Mouse (Mus musculus): ENCODE measurements around the gene Agpat1.

The Agpat1 gene

GRCm38 (mm10) chr17:34586796-34587422 lies 17.2 kb upstream of the Agpat1 start:
- peak; percentile 83 to 87 for DNase-seq (ENCODE audit: low spot score in 2 of 2)

GRCm38 (mm10) chr17:34587423-34587811 lies 16.6 kb upstream of the Agpat1 start:
- peak; percentile 98 for DNase-seq (ENCODE audit: low spot score in 2 of 2)

DNA sequence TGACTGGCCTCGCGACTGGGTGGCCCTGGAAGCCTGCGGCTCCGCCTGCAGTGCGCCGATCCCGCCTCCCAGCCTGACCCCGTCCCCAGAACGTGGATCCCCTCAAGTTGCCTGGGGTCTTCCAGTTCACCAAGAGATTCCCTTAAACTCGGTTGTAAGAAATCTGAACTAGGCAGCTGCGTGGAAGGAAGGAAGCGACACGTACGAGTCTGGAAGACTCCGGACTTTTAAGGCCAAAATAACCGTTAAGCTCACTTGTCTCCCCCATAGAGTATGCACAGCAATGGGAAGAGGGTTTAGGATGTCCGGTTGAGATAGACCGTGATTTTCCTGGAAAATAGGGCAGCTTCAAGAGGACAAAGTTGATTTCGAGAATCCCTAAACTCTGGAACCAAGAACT lies 16.2 kb upstream of the Agpat1 start:
- DNase-seq (ENCODE audit: low spot score in 2 of 2), result no peak

- DNase-seq (ENCODE audit: low spot score in 2 of 2), result no peak
Observed at GRCm38 (mm10) chr17:34588767-34589166, 15.3 kb upstream of the Agpat1 start.

GRCm38 (mm10) chr17:34589206-34589605 lies 14.9 kb upstream of the Agpat1 start:
- no peak for DNase-seq (ENCODE audit: low spot score in 2 of 2)

GRCm38 (mm10) chr17:34589681-34590101 lies 14.4 kb upstream of the Agpat1 start, which contains the start of gene Gpsm3:
Gpsm3 (plus strand) TSS chr17:34589806.
- peak; percentile 75 to 81 for DNase-seq (ENCODE audit: low spot score in 2 of 2)

DNA sequence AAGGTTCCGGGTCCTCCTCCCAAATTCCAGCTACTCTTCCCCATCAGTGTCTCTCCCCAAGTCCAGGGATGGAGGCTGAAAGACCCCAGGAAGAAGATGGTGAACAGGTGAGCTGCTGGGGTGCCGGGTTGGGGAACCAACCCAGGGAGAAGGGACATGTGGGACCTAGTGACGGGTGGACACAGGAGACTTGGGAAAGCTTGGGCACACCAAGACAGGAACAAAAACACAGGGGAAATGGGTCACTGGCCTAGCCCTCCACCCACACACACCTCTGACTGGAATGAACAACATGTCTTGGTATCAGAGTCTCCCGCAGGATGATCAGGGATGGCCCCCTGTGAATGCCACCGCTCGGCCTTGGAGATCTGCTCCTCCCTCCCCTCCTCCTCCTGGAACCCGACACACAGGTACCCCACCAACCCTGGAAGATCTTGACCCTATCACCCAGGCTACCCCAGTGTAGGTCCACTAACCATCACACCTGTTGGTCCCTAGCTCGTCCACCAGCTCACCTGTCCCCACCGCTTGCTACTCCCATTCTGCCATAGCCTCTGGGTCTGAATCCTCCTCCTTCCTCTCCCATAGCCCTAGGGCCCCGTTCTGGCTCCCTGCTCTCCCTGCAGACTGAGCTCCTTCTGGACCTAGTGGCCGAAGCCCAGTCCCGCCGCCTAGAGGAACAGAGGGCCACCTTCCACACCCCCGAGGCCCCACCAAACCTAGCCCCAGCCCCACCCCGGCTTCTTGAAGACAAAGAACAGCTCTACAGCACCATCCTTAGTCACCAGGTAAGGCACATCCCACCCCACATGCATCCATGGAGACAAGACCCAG lies 13.7 kb upstream of the Agpat1 start:
- peak in 1 of 2 experiments; percentile 41 for DNase-seq (ENCODE audit: low spot score in 2 of 2)

DNA sequence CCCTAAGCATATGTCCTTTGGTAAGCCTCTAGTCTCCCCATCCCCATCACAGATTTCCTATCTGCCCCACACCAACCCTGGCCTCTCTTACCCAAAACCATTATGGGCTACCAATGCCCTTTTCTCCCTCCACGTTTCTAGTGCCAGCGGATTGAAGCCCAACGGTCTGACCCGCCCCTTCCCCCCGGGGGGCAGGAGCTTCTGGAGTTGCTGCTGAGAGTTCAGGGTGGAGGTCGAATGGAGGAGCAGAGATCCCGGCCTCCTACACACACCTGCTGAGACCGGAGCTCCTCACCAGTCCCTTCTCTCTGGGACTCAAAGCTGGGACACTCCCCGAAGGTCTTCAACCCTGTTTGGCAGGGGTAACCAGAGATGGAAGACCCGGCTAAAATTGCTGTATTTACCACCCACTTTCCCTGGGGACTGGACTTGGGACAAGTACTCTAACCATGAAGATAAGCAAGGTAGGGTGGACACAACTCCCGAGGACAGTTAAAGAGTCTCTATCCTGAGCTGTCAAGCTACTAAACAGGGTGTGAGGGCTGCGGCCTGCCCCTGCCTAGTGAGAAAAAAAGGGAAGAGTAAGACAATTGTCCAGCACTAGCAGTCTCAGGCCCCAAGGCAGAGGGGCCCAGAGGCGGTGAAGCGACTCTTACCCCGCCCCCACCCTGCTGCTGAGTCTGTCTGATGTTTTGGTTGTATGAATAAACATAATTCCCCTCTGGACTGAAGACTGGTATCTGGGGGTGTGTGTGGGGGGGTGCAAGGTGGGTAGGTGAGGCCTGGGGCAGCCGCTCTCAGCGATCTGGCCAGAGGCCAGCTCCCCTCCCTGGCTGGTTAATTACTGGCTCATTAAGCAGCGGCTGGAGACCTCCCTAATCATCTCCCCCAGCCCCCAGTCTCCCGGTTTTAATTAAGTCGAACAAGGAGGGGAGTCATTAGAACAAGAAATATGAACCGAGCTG lies 12.8 kb upstream of the Agpat1 start, which contains the start of gene Pbx2:
Pbx2 (plus strand) TSS at position 238 of the 965 bp plus-strand sequence.
- peak in 1 of 2 experiments; percentile 50 for DNase-seq (ENCODE audit: low spot score in 2 of 2)

- peak; percentile 82 for DNase-seq (ENCODE audit: low spot score in 2 of 2)
Observed at GRCm38 (mm10) chr17:34591994-34592375, 12.1 kb upstream of the Agpat1 start.

GRCm38 (mm10) chr17:34592581-34593549 lies 11.2 kb upstream of the Agpat1 start:
- peak in 1 of 2 experiments; percentile 49 for DNase-seq (ENCODE audit: low spot score in 2 of 2)

GRCm38 (mm10) chr17:34593752-34594525 lies 10.1 kb upstream of the Agpat1 start:
- DNase-seq (ENCODE audit: low spot score in 2 of 2), result no peak

GRCm38 (mm10) chr17:34596098-34596497 lies 8.0 kb upstream of the Agpat1 start:
- no peak for DNase-seq (ENCODE audit: low spot score in 2 of 2)

GRCm38 (mm10) chr17:34597566-34598095 lies 6.4 kb upstream of the Agpat1 start, which contains the start of gene Ager:
Ager (plus strand) TSS chr17:34597862.
- DNase-seq (ENCODE audit: low spot score in 2 of 2), result no peak

DNA sequence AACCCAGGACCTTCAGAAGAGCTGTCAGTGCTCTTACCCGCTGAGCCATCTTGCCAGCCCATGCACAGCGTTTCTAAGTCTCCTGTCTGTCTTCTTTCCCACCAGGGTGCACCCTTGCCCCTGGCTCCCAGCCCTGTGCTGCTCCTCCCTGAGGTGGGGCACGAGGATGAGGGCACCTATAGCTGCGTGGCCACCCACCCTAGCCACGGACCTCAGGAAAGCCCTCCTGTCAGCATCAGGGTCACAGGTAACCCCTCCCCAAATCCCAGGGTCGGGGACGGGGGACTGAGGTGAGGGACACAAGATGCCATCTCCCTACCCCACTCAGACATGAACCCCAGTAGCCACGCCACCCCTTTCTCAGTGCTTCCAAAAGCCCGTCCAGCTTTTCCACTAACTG lies 4.2 kb upstream of the Agpat1 start:
- DNase-seq (ENCODE audit: low spot score in 2 of 2), result no peak

- no peak for DNase-seq (ENCODE audit: low spot score in 2 of 2)
Observed at GRCm38 (mm10) chr17:34601796-34602195, 2.3 kb upstream of the Agpat1 start.

DNA sequence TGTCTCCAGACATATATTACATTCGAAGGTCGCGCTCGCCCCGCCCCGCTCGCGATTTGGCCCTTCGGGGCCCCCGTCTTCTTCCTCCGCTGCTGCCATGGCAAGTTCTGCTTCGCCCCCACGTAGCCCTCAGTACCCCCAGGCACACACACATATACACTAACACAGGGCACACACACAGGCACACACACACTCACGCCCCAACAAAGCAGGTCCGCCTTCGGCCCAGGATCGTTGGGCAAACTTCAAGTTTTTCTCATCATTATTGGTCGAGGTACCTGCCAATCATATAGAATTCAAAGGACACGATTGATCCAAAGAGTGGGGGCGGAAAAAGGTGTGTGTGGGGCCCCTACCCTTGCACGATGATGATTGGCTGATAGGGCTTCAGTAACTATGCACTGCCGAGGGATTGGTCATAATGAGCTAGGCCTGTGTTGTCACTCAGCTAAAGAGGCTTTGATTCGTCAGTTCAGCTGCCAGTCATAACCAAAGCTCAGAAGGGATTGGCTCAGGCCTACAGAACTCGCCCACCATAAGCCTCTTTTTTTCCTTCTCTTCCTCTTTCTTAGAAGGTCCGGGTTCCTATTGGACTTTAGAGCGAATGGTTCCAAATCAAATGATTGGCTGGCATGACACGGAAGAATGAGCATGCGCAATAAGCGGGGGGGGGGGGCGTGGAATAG lies 544 bp upstream of the Agpat1 start, which contains the start of gene Rnf5:
Rnf5 (minus strand) TSS at position 316 of the 686 bp plus-strand sequence.
- peak; percentile 100 for DNase-seq (ENCODE audit: low spot score in 2 of 2)

DNA sequence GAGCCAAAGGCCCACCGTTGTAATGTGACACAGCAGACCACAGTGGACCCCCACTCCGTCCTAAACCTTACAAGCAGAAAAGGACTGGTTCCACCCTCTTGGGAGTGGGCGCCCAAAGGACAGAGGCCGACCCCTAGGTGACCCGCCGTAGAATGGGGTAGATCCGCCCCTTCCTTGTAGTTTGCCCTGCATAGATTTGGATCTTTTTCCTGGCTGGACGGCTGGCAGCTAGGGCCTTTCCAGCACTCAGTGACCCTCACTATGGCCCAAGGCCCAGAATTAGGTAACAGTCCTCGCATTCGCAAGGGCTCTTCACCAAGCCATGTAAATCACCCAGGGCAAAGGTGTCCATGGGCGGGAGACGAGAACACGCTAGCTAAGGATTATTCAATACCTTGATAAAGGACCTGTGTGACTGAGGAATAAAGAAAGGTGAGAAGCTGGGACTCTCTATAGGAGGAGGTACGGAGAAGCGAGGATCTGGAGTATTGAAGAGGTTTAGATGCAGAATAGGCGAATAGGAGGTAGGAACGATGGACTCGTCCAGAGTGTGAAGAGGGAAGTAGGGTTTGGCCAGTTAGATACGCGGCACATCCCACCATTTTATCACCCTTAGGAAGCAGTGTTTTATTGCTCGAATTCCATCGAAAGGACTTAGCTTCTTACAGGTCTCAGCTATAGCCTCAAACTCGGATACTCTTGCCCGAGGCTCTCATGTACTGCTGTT lies 612 bp downstream of the Agpat1 start:
- no peak for DNase-seq (ENCODE audit: low spot score in 2 of 2)

DNA sequence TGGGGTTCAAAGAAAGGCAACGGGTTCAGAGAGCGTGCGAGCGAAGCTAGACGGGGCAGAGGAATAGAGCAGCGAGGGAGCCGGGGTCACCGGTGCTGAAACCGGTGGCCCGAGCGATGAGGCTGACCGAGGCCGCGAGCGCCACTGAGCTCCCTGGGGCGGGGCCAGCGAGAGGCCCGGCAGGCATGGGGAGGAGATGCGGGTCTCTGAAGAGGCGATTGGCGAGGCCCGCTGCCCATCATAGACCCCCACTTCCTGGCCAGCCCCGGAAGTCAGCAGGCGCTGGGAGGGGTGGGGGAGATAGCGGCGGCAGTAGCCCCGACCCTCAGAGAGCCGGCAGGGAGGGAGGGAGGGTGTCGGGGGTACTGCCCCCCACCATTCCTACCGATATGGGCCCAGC lies 1.5 kb downstream of the Agpat1 start:
- DNase-seq (ENCODE audit: low spot score in 2 of 2), result peak; percentile 97

All from heart, adult 9 months (tissue).